Mouse (Mus musculus) forebrain, embryonic 10.5 days (tissue): Measurements from ENCODE around the gene Olfr15. TPM values are rescaled to one million over a fixed set of nuclear protein-coding genes. Genes with fewer than 3 reads are reported as not detected.
"Not testable (repeated sequence)": the region's sequence is repeated elsewhere in the genome, so short reads cannot be mapped to it uniquely, and the experiment has no call there.

Experiments
- DNase-seq: peaks from one replicate; pipeline ENCODE4 v3.0.0-alpha.2; 2017; ENCODE audit warnings: low spot score; ENCODE audit errors: extremely low spot score
- H3K27ac ChIP-seq: fragments of 300-500 bp; sonication (generic); 2 replicates; pipeline ENCODE4 v1.5.1; 2016; ENCODE audit warnings: mild to moderate bottlenecking
- H3K27me3 ChIP-seq: fragments of 300-500 bp; sonication (generic); 2 replicates; pipeline ENCODE4 v1.6.1; 2016; ENCODE audit warnings: mild to moderate bottlenecking; ENCODE audit not compliant: poor library complexity, severe bottlenecking
- H3K36me3 ChIP-seq: fragments of 300-500 bp; sonication (generic); replicated peaks from 2 replicates; pipeline ENCODE4 v1.6.1; 2016; ENCODE audit warnings: mild to moderate bottlenecking, moderate library complexity
- H3K4me1 ChIP-seq: fragments of 300-500 bp; sonication (generic); 2 replicates; pipeline ENCODE4 v1.6.1; 2016
- H3K4me3 ChIP-seq: fragments of 300-500 bp; sonication (generic); 2 replicates; pipeline ENCODE4 v1.5.1; 2016; ENCODE audit warnings: mild to moderate bottlenecking, moderate library complexity
- H3K9me3 ChIP-seq: fragments of 300-500 bp; sonication (generic); 2 replicates; pipeline ENCODE4 v1.6.1; 2016; ENCODE audit warnings: mild to moderate bottlenecking, moderate library complexity
- WGBS: fragments of 180-500 bp; shearing (Covaris S2); methylation state at CpG from one replicate; pipeline ENCODE4 v1.1.7; 2016; 5-methylcytosine and 5-hydroxymethylcytosine counted together
- polyA plus RNA-seq: library from polyadenylated mRNA; unstranded; fragments of >200 nt; fragmentation: Nextera tagmentation; extraction: Ambion mirVana; gene quantifications from 2 replicates; pipeline ENCODE4 v1.2.1, GENCODE M21; 2016

Olfr15 gene
- polyA plus RNA-seq, 1 experiment from 2014 or later = not detected

GRCm38 (mm10) chr16:3847871-3848270, 17.2 kb downstream of the Olfr15 start:
- H3K4me1 ChIP-seq = peaks cover 18% of the 10 kb centered on the region
- H3K9me3 ChIP-seq = no peaks in the 10 kb centered on the region; the same call in 1 of the 2 replicates
- no peak for DNase-seq
- WGBS = 67% methylated on average over 4 of the region's 4 CpGs
- no peaks in the 10 kb centered on the region for H3K36me3 ChIP-seq
- peak overlapping the region; percentile 59 for H3K4me3 ChIP-seq
- H3K27me3 ChIP-seq = no peaks in the 10 kb centered on the region
- H3K27ac ChIP-seq = no peak overlapping the region

- DNase-seq = no peak
- Histone ChIP-seq H3K4me1 (peaks cover 16% of the 10 kb centered on the region; the same call in 1 of the 2 replicates), H3K4me3 (no peak overlapping the region), H3K27ac (no peak overlapping the region), H3K27me3 (no peaks in the 10 kb centered on the region), H3K36me3 (no peaks in the 10 kb centered on the region), H3K9me3 (no peaks in the 10 kb centered on the region; the same call in 1 of the 2 replicates)
- 73% methylated on average over 3 of the region's 3 CpGs for WGBS
Observed at GRCm38 (mm10) chr16:3848416-3848815, 17.7 kb downstream of the Olfr15 start.

- not testable (repeated sequence) for H3K9me3 ChIP-seq, H3K36me3 ChIP-seq, DNase-seq, H3K27me3 ChIP-seq, H3K27ac ChIP-seq, H3K4me3 ChIP-seq
- 86% methylated on average over 13 of the region's 13 CpGs for WGBS
- H3K4me1 ChIP-seq = peaks cover 19% of the 10 kb centered on the region; the same call in 1 of the 2 replicates
Observed at GRCm38 (mm10) chr16:3851301-3851700, 20.6 kb downstream of the Olfr15 start.

- Histone ChIP-seq H3K9me3 (no peaks in the 10 kb centered on the region; the same call in 1 of the 2 replicates), H3K27me3 (no peaks in the 10 kb centered on the region), H3K36me3 (no peaks in the 10 kb centered on the region), H3K4me3 (no peak overlapping the region), H3K4me1 (peaks cover 12% of the 10 kb centered on the region; the same call in 1 of the 2 replicates), H3K27ac (no peak overlapping the region)
- 41% methylated on average over 12 of the region's 12 CpGs for WGBS
- DNase-seq = no peak
Observed at GRCm38 (mm10) chr16:3852586-3852985, 21.9 kb downstream of the Olfr15 start.

GRCm38 (mm10) chr16:3854437-3855182, 23.9 kb downstream of the Olfr15 start:
- 0 out of 2 replicates have a peak, but pooled peaks cover 8% of the 10 kb centered on the region for H3K4me1 ChIP-seq
- H3K27me3 ChIP-seq = no peaks in the 10 kb centered on the region
- no peak overlapping the region for H3K4me3 ChIP-seq
- DNase-seq = no peak
- H3K27ac ChIP-seq = no peak overlapping the region
- H3K36me3 ChIP-seq = no peaks in the 10 kb centered on the region
- 58% methylated on average over 11 of the region's 11 CpGs for WGBS
- no peaks in the 10 kb centered on the region; the same call in 1 of the 2 replicates for H3K9me3 ChIP-seq

- DNase-seq = no peak
- no peak overlapping the region for H3K27ac ChIP-seq
- H3K27me3 ChIP-seq = no peaks in the 10 kb centered on the region
- H3K36me3 ChIP-seq = peaks cover 4% of the 10 kb centered on the region
- no peaks in the 10 kb centered on the region for H3K9me3 ChIP-seq
- H3K4me3 ChIP-seq = no peak overlapping the region
- H3K4me1 ChIP-seq = 0 out of 2 replicates have a peak, but pooled peaks cover 8% of the 10 kb centered on the region
- 87% methylated on average over 1 of the region's 1 CpGs for WGBS
Observed at GRCm38 (mm10) chr16:3855776-3856175, 25.1 kb downstream of the Olfr15 start.

GRCm38 (mm10) chr16:3859254-3859653, 28.6 kb downstream of the Olfr15 start:
- no peaks in the 10 kb centered on the region for H3K27me3 ChIP-seq
- H3K27ac ChIP-seq = no peak overlapping the region
- no peak overlapping the region for H3K4me3 ChIP-seq
- no peaks in the 10 kb centered on the region for H3K9me3 ChIP-seq
- WGBS = 88% methylated on average over 4 of the region's 4 CpGs
- peaks cover 28% of the 10 kb centered on the region for H3K36me3 ChIP-seq
- DNase-seq = no peak
- 0 out of 2 replicates have a peak, but pooled peaks cover 2% of the 10 kb centered on the region for H3K4me1 ChIP-seq

GRCm38 (mm10) chr16:3871815-3872214, 41.1 kb downstream of the Olfr15 start:
- no peak for DNase-seq
- no peaks in the 10 kb centered on the region for H3K9me3 ChIP-seq
- peaks cover 19% of the 10 kb centered on the region for H3K4me1 ChIP-seq
- WGBS = under 1% methylated on average over 16 of the region's 16 CpGs
- peak overlapping the region; percentile 63 for H3K4me3 ChIP-seq
- no peaks in the 10 kb centered on the region for H3K27me3 ChIP-seq
- H3K27ac ChIP-seq = peak overlapping the region; percentile 84
- peaks cover 23% of the 10 kb centered on the region for H3K36me3 ChIP-seq

- Histone ChIP-seq H3K27ac (peak within 1 kb of the TSS; percentile 84), H3K36me3 (peaks cover 18% of the 10 kb centered on the region), H3K9me3 (no peaks in the 10 kb centered on the region), H3K4me1 (peaks cover 19% of the 10 kb centered on the region), H3K4me3 (peak within 1 kb of the TSS; percentile 63), H3K27me3 (no peaks in the 10 kb centered on the region)
- 5% methylated on average over 47 of the region's 47 CpGs for WGBS
- DNase-seq = peak; percentile 95
Observed at GRCm38 (mm10) chr16:3872216-3873047, 41.8 kb downstream of the Olfr15 start, which contains the start of gene Naa60. Gene Naa60 (plus strand): TSS chr16:3872375.

GRCm38 (mm10) chr16:3876346-3876745, 45.7 kb downstream of the Olfr15 start:
- H3K36me3 ChIP-seq = peaks cover 25% of the 10 kb centered on the region
- H3K4me1 ChIP-seq = peaks cover 16% of the 10 kb centered on the region
- no peaks in the 10 kb centered on the region for H3K9me3 ChIP-seq
- DNase-seq = no peak
- WGBS = 94% methylated on average over 4 of the region's 4 CpGs
- no peak overlapping the region for H3K27ac ChIP-seq
- H3K4me3 ChIP-seq = no peak overlapping the region
- no peaks in the 10 kb centered on the region for H3K27me3 ChIP-seq

- DNase-seq = peak; percentile 93
- Histone ChIP-seq H3K9me3 (no peaks in the 10 kb centered on the region), H3K4me3 (peak within 1 kb of the TSS; percentile 86), H3K4me1 (peaks cover 14% of the 10 kb centered on the region), H3K36me3 (peaks cover 16% of the 10 kb centered on the region), H3K27me3 (no peaks in the 10 kb centered on the region), H3K27ac (peak within 1 kb of the TSS; percentile 94)
- under 1% methylated on average over 83 of the region's 88 CpGs for WGBS
Observed at GRCm38 (mm10) chr16:3884201-3885064, 53.8 kb downstream of the Olfr15 start, which contains the start of the genes Zfp597 and Gm20695. Gene Zfp597 (minus strand): TSS chr16:3884561. Gene Gm20695 (plus strand): TSS chr16:3884648.
